Mouse (Mus musculus) liver (tissue): Measurements from ENCODE around the gene Olfr643.
"Not testable (repeated sequence)": the region's sequence is repeated elsewhere in the genome, so short reads cannot be mapped to it uniquely, and the experiment has no call there.

Experiments used
- DNase-seq: peaks from one replicate; pipeline ENCODE4 v3.0.0-alpha.2; 2020; ENCODE audit warnings: mixed read lengths

Olfr643 gene

GRCm38 (mm10) chr7:104017203-104017602 lies 120.0 kb downstream of the Olfr643 start, which contains the start of gene Olfr639:
TSS of gene Olfr639 (minus strand) at chr7:104017303.
- DNase-seq, result no peak

- DNase-seq, result no peak
Measured at GRCm38 (mm10) chr7:103999124-103999523, 138.1 kb downstream of the Olfr643 start.

- DNase-seq, result no peak
Measured at GRCm38 (mm10) chr7:103998446-103998845, 138.8 kb downstream of the Olfr643 start, which contains the start of gene Olfr638. TSS of gene Olfr638 (plus strand) at chr7:103998746.

GRCm38 (mm10) chr7:103971782-103972181 lies 165.4 kb downstream of the Olfr643 start:
- DNase-seq, result no peak

GRCm38 (mm10) chr7:103970852-103971251 lies 166.4 kb downstream of the Olfr643 start, which contains the start of gene Olfr635:
TSS of gene Olfr635 (plus strand) at chr7:103971152.
- no peak for DNase-seq

GRCm38 (mm10) chr7:103966873-103967272 lies 170.3 kb downstream of the Olfr643 start:
- not testable (repeated sequence) for DNase-seq
